Mouse (Mus musculus): Measurements from ENCODE around the gene Zcchc24. TPM values are rescaled to one million over a fixed set of nuclear protein-coding genes. Genes with fewer than 3 reads are reported as not detected.
A peak's percentile ranks its signal among the peaks of the same experiment; 100 is the strongest.

Zcchc24 gene
- total RNA-seq, 2 experiments from 2014 or later: 56.1 to 59.0 TPM

DNA sequence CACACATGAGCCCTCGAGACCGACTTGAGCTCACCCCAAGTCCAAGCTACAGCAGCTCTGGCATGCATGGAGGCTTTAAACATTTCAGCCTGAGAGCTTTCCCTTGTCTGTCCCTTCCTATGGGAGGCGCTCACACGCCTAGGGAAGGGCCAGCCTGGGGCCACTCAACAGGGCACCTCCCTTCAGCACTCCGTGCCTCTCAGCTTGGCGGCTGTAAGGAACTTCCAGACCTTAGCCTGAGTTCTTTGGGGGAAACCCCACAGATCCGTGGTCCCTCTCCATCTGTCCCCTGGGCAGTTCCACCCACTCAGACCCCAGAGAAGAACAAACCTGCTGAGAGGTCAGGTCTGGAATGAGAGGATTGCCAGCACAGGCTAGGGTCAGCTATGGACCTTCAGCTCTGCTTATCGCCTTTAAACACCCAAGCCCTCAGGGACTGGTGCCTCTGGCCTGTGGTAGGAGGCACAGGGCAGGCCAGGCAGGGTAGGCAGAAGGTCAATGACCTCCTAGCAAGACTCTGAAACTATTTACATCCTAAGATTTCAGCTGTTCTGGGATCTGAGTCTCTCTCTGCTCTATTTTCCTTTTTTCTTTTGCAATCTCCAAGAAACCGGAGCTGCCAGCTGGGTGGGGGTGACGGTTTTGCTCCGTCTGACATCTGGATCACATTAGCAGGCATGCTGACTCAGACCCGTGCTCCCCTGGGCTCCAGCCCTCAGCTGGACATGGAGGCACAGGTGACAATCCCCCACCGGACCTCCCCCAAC, 19.5 kb downstream of the Zcchc24 start:
- no peak for DNase-seq (ENCODE audit: extremely low spot score in 1 of 2, low spot score in 1 of 2)

DNA sequence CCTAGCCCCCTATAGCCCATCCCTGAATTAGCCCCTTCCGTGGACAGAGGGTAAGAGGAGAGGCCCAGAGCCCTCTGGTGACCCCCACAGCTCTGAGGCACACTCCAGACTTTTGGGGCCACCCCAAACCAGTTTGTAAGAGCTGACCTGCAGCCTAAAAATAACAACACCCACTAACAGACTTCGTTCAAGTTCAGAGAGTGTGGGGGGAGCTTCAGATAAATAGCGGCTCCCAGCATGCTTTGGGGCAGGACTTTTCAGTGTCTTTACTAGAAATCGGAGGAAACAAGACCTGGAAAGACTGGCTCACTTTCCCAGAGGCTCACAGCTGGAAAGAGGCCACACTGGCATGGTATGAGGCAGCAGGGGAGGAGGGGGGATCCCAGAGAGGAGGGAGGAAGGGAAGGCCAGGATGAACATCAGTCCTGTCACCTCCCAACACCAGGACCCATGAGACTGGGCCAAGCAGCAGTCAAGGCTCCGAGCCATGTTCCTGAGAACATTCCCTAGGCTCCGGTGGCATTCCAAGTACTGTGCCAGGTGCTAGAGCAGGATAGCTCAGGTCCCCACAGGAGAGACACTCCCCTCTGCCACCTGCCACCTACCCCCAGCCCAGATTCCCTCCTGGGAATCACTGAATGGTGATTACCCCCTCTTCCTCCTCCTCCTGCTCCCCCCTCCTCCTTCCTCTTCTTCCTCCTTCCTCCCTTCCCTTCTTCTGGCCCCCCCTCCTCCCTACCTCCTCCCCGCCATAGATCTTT, 20.7 kb downstream of the Zcchc24 start:
- no peak for DNase-seq (ENCODE audit: extremely low spot score in 1 of 2, low spot score in 1 of 2)

DNA sequence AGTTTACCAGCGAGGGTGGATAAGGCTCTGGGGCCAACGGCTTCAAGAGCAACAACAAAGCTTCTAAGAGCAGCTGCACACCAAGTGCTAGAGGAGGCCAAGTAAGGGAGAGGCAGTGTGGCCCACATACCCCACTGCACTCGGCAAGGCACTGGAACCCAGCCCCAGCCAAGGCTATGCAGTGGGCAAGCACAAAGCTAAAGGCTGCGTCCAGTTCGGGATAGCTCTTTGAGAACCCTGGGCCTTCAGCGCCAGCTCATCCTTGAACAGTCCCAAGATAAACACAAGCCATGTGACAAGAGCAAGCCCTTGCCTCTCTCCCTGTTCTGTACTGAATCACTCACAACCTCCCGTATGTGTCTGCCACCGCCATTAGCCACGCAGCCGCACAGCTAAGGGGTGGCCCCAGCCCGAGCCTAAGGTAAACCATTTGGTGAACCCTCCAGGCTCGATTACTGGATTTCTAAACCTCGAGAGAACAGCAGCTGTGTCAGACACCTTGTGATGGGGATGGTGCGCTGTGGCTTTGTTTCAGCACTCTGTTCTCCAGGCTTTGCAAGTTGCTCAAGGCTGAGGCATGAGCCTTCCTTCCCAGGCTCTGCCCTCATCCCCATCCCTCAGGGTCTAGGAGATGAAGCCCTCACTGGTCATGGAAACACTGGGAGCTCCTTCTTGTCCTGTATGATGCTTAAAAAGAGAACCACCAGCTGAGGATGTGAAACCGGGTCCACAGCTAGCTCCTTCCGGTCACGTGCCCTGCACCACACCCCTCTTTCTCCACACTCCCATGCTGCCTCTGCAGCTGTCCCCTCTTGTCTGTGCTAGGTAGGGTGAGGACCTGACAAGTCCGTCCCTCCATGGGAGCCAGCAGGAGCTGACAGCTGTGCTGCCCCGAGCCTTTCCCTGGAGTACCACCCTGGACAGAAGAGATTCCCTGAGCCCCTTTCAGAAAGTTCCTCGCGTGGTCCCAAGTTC, 21.6 kb downstream of the Zcchc24 start:
- DNase-seq (ENCODE audit: extremely low spot score in 1 of 2, low spot score in 1 of 2): no peak

DNA sequence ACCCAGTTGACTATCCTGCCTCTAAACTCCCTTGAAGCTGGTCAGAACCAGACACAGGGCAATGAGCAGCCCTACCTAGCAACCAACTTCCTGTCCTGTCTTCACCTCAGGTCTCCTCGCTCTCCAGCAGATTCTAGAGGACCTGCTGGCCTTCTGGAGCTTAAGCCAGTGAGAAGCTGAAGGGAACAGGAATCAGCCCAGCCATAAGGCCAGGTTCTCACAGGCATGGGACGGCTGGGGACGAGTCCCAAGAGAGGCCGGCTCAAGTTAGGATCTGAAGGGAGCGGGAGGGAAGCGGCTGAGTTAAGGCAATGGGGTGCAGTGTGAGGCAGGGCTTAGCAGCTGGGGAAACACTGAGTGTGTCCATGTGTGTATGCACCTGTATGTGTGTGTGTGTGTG, 22.5 kb downstream of the Zcchc24 start:
- no peak for DNase-seq (ENCODE audit: extremely low spot score in 1 of 2, low spot score in 1 of 2)

DNA sequence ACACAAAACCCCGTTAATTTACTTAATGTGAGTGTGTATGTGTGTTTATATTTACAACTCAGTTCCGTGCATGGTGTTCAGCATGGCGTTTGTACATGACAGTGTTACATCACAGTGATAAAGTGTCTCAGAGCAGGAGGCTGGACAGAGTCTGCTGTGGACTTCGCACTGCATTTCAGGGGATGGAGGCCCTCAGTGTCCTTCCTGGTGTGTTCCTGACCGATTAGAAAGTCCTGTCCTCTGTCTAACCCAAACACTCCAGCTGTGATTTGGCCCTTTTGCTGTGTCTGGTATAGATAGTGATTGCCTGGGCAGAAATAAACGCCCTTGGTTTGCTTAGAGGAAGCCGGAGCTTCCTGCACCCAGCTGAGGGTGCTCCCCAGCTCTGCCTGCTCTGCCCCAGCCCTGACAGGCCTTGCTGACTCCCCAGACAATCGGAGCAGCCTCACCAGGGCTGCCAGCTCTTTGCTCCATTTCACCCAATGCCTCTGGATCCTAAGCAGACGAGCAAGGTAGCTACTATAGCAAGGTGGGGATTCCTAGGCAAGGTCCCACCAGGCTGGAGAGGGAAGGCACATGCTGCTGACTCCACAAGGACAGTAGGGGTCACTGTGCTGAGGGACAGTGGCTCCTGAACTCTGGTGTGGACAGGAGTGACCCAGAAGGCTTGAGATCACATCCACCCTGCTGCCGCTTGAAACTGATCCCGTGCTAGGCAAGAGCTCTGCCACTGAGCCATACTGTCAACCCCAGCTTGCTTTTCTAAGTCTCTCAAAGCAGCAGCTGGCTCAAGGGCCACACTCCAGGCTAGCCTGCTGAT, 23.3 kb downstream of the Zcchc24 start:
- DNase-seq (ENCODE audit: extremely low spot score in 1 of 2, low spot score in 1 of 2): no peak

DNA sequence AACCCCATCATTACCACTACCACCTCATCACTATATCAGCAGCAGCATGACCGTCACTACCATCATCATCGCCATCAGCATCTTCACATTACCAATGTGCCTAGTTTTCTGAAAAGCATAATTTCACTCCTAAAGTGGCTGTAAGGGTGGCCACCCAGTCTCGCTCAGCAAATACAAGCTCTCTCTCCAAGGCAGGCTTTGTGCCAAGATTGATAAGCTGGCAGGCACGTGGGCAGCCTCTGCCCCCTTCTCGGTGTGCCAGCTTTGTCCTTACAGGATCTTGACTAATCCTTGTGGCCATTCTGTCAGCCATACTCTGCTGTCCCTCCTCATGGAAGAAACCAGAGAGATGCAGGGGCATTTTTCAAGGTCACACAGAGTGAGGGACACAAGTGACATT, 25.9 kb downstream of the Zcchc24 start:
- no peak for DNase-seq (ENCODE audit: extremely low spot score in 1 of 2, low spot score in 1 of 2)

DNA sequence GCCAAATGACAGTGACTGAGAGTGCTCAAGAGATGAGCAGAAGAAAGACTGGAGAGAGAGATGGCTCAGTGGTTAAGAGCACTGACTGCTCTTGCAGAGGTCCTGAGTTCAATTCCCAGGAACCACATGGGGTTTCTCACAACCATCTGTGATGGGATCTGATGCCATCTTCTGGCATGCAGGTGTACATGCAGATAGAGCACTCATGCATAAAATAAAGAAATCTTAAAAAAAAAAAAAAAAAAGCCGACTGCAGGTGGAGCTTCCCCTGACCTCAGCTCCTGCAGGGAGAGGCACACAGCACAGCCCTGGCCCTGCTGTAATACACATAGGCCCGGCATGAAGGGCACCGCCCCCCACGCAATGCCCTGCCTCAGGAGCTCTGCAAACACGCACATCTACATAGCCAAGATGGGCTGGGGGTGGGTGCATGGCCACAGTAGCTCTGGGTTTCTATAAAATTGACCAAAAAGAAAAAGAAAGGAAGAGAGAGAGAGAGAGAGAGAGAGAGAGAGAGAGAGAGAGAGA, 26.9 kb downstream of the Zcchc24 start:
- DNase-seq (ENCODE audit: extremely low spot score in 1 of 2, low spot score in 1 of 2): no peak

DNA sequence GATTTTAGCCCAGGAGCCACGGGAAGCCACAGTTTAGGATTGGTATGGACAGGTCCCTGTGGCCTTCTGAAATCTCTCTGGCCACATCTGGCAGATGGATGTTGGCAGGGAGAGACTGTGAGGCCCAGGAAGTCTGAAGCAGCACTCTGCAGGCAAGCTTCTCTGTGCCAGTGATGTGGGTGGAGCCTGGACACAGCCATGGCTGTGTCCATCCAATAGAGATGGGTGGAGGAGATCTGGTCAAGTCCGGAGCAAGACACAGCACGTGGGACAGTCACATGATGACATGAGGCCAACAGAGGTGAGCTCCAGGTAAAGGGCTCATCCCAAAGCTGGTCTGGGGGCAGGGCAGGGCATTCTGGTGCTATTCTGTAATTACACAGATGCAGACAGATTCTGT, 27.6 kb downstream of the Zcchc24 start:
- DNase-seq (ENCODE audit: extremely low spot score in 1 of 2, low spot score in 1 of 2): no peak

DNA sequence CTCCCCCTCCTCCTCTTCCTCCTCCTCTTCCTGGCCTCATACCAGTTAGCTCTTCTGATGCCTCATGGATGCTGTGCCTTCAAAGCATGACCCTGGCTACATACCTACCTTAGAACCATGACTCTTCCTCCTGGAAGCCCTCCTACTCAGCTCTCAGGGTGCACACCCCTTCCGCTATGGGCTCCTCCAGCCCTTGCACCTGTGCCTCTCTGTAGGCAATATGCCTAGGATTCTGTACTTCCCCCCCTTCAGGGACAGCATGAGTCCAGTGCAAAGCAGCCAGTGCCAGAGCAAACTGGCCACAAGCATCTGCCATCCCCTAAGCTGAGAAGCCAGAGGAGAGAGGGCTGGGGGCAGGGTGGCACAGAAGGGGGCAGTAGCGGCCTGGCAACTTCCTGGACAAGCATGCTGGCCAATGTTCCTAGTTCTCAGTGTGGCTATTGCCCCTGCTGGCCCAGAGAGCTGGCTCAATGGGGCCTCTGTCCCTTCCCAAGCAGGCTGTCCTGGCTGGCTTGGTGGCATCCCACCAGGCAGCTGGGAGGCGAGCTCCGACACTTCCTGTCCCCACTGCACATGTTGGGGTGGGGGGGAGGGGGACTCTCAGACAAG, 28.8 kb downstream of the Zcchc24 start:
- peak in 1 of 2 experiments; percentile 49 for DNase-seq (ENCODE audit: extremely low spot score in 1 of 2, low spot score in 1 of 2)

DNA sequence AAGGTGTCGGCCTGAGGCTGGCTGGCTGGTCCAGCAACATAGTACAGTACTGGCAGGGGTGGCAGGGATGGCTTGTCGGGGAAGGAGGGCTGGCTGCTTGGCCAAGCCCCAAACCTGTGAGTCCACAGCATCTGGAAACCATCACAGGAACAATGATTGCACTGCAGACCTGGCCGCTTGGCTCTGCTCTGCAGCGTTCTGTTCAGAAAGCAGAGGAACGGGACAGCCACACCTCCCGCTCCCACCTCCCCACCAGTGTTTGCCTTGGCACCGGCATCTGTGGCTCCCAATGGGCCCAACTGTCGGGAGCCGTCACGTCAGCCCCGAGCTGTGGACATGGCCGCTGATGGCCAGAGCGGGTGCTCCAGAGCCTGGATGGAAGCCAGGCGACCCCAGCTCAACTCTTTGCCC, 30.2 kb downstream of the Zcchc24 start:
- DNase-seq (ENCODE audit: extremely low spot score in 1 of 2, low spot score in 1 of 2): no peak

DNA sequence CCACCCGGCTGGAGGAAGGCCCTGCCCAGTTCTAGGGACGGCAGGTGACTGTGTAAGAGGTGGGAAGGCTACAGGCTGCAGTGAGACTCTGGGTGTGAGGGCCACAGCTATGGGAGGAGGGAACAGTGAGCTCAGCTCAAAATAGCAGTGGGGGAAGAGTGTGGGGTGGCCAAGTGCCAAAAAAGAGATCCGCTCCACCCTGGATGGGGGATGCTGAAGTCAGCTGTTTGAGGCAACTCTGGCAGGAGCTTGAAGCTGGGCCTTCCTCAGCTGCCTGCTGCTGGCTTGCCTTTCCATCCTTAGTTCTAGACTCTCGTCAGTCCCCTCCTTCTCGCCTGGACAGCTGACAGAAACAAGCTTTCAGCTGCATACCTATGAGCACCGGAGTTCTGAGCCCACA, 32.2 kb downstream of the Zcchc24 start:
- DNase-seq (ENCODE audit: extremely low spot score in 1 of 2, low spot score in 1 of 2): peak in 1 of 2 experiments; percentile 46

DNA sequence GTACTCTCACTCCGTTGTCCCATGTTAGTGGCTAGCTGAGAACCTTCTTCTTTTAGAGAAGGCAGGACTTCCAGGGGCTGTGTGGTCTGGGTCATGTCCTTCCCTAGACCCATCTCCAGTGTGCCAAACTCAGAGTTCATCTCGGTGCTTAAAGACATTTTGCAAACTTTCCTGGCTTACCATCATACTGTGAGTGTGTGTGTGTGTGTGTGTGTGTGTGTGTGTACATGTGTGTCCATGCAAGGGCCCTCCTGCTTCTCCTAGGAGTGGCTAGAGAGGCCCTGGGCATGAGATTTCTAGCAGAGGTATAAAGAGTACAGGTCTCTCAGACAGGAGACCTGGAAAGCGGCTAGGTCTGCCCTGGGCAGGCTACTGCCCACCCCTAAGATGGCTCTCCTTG, 32.7 kb downstream of the Zcchc24 start:
- DNase-seq (ENCODE audit: extremely low spot score in 1 of 2, low spot score in 1 of 2): no peak

DNA sequence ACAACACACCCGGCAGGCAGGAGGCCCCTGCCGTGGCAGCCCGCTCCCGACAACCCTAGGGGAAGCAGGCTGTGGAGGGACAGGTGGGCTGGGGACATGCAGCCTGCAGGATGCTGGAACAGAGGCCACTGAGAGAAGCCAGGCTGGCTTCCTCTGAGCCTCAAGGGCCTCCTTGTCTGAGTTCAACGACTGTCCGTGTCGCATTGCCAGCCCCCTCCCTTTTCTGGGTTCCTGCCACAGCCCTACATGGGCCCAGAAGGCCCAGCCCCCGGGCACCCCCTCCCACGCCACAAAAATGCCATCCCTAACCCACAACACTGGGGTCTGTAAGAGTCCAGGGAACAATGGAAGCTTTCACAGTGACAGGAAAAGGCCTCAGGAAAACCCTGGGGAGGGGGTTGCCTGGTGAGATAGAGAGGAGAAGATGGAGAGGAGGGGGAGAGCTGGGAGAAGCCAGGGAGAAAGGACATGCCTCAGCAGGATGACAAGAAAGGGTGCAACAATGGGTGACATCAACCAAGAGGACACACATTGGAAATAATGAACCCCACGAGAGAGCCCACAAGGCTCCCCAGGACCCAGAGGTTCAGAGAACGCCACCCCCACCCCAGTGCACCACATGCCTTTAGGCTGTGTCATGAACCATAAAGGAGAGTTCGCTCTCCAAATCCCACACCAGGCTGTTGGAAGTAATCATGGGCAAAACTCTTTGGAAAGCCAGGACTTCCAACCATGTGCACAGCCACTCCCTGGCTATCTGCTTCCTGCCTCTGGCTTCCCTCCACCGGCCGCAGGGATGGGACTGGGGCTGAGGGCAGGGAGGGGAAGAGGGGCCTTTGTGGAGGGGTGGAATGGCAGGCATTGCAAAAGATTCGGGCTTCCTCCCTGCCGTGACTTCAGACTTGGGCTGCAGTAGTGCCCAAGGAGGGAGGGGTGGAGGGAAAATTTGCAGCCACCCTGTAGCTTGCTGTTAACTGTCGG, 33.8 kb downstream of the Zcchc24 start:
- no peak for DNase-seq (ENCODE audit: extremely low spot score in 1 of 2, low spot score in 1 of 2)

DNA sequence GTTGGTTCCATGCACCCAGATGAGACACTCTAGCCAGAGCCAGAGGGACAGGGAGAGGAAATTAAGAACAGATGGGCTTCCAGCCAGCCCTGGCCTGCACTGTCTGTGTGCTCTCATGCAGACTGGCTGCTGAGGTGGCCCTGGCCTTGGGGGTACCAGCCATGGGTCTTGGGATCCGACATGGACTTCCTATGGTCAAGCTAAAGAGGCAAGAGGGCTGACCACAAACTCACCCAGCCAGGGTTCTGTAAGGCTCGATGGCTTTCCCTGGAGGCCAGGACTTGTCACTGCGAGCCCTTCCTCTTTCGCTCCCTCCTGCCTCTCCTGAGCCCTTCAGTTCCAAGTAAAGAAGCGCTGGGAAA, 41.7 kb downstream of the Zcchc24 start:
- no peak for DNase-seq (ENCODE audit: extremely low spot score in 1 of 2, low spot score in 1 of 2)

DNA sequence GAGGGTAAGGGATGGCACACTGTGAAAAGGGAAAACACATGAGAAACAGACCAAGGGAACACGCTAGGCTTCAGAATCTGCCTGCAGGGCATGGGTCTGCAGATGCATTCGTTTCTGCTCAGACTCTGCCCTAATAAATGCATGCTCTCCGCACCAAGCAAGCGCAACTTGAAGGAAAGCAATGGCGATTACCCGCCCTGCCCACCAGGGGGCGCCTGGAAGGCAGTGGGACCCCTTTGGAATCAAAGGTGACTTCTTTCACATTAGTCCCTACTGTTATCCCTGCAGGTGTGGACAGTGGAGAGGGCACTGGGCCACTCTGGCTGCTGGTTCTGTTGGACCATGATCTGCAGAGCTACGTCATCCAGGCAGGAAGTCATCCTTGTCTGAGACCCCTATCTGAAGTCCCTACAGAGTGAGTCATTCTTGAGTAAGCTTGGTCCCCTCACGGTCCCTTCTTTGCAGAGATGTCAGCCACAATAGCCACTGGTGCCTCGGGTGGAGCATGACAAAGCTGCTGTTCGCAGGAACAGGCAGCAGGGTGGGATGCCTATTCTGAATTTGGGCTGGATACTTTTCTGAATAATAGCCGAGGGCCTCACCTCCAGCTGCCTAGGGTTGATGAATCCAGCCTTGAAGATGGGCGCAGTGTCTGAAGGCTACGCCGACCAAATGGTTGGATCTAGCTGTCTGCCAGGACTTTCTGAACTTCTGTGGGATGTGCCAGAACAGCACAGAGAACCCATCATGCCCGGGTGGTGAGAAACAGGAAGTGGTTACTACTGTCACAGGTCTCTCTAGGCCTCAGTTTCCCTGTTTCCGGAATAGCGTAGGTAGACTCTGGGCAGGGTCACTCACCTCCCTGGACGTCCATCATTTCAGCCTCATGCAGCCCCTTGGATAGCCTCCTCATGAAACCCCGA, 42.4 kb downstream of the Zcchc24 start:
- DNase-seq (ENCODE audit: extremely low spot score in 1 of 2, low spot score in 1 of 2): peak in 1 of 2 experiments; percentile 44

DNA sequence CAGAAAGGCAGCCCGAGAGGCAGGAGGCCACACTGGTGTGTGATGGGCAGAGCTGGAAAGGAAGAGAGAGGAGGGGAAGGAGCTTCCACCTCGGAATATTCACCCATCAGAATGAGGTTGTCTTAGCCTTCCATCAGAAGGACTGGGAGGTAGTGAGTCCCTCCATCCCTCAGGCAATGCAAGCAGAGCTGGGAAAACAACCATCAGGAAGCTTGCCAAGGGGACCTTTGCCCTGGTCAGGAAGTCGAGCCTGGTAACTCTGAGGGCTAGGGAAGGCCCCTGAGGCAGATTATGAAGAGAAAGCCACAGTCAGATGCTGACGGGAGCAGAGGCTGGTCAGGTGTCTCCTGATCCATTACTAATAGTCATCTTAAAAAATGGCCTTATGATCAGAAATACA, 43.1 kb downstream of the Zcchc24 start:
- DNase-seq (ENCODE audit: extremely low spot score in 1 of 2, low spot score in 1 of 2): no peak

DNA sequence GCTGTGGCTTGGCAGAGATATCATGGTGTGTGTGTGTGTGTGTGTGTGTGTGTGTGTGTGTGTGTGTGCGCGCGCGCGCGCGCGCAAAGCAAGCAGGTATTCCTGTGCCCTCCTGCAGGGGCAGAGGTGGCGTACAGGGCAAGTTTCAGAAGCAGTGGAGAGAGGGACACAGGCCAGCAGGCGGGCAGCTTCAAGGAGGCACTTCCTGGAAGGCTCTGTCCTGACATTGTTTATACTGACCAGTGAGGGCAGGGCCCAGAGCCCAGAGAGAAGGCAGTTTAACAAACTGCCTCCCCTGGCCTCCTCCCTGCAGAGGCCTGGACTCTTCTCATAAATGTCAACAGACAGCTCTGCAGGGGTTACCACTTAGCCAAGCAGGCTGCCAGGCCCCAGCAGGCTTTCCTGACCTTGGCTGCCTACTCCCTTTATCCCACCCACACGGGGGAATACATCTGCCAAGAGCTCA, 43.8 kb downstream of the Zcchc24 start:
- no peak for DNase-seq (ENCODE audit: extremely low spot score in 1 of 2, low spot score in 1 of 2)

All from layer of hippocampus, postnatal 25 days (tissue).